Mouse (Mus musculus): Measurements from ENCODE around the gene Sco2.

The Sco2 gene

DNA sequence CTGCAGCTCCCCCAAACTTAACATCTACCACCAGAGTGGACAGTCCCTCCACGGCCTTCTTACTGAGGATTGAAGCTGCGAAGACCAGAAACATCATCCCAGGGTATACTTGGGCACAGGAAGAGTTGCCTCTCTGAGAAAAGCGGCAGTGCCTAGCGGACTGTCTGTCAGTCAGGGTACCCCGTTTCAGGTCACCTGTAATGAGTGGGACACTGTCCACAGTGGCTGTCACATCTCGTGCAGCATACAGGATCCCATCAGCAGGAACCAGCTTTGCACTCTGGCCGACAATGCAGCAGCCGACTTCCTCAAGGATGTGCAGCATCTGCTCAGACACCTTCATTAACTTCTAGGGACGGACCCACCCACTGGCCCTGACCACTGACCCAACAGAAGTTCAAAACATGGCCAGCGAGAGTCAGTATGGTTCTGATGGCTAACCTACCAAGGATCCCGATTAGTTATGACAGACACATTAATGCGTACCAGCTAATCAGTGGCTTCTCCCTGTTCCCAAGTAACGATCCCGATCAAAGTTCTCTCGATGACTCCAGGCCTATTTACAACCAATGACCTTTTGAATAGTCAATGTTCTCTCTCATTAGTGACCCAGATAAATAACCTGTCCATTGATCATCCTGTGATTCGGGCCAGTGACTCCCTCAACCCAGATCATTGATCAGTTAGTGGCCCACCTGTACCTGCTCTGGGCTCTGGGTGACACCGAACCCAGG, 1.3 kb upstream of the Sco2 start:
- in situ Hi-C loops (cut with MboI; ENCODE audit: low pct_unique_long_range_greater_than_20kb in 1 of 2, low sequenced_read_pairs in 2 of 2, unreplicated experiment in 1 of 2): no loop called here

DNA sequence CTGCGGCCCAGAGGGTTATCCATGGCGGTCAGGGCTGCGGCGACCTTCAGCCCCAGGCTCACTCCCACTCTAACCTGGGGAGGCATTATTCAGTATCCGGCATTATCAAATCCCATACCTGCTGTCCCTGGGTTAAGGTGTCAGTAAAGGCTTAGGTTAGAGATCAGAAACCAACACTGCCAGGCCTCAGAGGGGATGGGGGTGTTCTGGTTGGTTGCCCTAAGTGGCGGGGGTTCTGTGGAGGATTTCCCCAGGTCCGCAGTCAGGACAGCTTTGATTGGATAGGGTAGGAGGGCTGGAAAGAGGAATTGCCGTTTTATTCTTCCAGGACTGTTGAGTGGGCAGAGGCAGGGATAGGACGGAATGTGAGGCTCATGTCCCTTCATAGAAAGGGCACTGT, 694 bp upstream of the Sco2 start:
- in situ Hi-C loops (cut with MboI; ENCODE audit: low pct_unique_long_range_greater_than_20kb in 1 of 2, low sequenced_read_pairs in 2 of 2, unreplicated experiment in 1 of 2): no loop called here

DNA sequence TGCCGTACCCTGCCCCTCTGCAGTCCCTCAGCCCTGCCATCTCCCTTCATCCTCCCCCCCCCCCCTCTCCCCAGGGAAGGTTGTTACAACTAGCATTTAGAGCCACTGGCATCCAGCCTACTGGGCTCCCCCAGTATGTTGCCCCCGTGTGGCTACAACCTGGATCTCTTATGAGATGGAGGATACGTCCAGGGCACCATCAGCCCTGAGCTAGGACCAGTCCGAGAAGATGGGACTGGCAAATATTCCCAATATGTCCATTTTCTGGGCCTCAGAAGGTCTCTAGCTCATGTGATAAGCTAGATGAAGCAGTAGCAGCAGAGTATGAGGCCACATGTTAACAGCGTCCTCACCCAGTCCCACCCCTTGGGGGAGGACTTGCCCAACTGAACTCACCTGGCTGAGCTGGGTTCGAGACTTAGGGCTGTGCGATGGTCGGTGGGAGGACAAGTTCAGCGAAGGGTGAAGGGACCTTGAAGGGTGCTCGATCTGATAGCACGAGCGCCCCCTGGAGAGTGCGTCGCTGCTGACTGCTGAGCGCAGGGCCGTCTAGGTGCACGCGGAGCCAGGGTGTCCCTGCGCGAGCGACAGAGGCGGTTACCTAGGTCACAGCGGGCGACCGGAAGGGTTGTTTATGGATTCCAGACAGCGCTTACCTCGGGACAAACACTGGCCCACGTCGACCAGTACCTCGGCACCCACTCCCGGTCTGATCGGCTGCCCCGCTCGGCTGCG, 452 bp downstream of the Sco2 start:
- in situ Hi-C loops (cut with MboI; ENCODE audit: low pct_unique_long_range_greater_than_20kb in 1 of 2, low sequenced_read_pairs in 2 of 2, unreplicated experiment in 1 of 2): no loop called here

DNA sequence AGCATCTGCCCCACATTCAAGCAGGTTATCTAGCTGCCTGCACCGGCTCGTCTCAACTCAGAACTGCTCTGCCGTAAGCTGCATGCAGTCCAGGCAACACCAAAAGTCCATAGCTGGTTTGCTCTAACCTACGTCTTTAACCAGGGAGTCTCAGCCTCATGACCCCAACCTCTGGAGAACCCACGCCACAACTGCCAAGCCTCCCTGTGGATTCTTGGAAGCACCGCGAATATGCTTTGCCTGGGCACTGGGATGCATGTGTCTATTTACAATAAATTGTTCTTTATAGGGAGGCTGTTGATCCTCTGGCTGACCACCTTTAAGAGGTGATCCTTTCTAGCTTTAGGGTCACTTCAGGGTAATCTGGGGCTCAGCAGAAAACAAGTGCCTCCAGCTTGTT, 1.1 kb downstream of the Sco2 start:
- in situ Hi-C loops (cut with MboI; ENCODE audit: low pct_unique_long_range_greater_than_20kb in 1 of 2, low sequenced_read_pairs in 2 of 2, unreplicated experiment in 1 of 2): no loop called here

DNA sequence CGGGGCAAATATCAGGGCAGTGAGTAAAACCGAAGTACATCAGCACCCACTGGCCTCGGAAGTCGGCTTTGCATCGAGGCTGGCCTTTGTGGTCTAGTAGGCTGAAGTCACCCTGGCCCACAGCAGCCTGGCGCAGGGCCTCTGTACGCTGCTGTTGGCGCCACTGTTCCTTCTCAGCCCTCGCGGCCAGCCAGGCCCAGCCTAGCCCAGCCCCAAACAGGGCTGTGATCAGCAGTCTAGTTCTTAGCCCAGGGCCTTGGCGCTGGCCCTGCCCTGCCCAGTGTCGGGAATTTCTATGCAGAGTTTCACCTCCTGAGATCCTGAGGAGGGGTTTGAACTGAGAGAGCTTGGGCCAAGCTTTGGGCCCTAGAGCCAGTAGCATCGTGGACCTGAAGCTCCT, 1.6 kb downstream of the Sco2 start:
- in situ Hi-C loops (cut with MboI; ENCODE audit: low pct_unique_long_range_greater_than_20kb in 1 of 2, low sequenced_read_pairs in 2 of 2, unreplicated experiment in 1 of 2): no loop called here

DNA sequence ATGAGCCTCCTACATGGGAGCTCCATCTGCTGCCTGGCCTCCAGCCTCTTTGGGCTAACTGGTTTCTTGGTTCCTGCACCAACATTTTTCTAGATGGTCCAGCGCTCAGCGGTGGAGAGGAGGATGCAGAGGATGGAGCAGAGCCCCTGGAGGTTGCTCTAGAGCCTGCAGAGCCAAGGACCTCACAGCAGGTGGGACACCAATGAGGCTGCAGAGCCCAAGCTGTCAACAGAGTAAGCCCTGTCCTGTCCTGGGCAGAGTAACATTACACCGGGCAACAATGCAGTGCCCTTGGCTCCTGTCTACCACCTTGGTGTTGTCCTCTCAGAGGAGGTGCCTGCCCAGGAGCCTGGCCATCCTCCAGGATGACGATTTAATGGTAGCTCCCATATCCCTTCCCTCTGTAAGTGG, 8.5 kb downstream of the Sco2 start:
- in situ Hi-C loops (cut with MboI; ENCODE audit: low pct_unique_long_range_greater_than_20kb in 1 of 2, low sequenced_read_pairs in 2 of 2, unreplicated experiment in 1 of 2): no loop called here

DNA sequence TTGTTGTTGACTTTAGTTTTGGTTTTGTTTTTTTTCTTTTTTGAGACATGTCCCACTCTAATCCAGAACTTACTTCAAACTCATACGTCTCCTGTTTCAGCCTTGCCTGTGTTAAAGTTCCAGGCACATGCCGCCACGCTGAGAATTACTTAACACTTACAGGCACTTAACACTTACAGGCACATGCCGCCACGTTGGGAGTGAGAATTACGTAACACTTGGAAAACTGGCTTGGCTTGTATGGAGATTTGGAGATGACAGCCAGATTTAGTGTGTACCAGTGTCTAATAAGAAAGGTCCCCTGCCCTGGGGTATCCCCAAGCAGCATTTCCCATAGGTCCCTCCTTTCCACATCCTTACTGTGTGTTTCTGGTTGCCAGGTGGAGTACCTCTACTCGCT, 10.6 kb downstream of the Sco2 start:
- in situ Hi-C loops (cut with MboI; ENCODE audit: low pct_unique_long_range_greater_than_20kb in 1 of 2, low sequenced_read_pairs in 2 of 2, unreplicated experiment in 1 of 2): no loop called here

DNA sequence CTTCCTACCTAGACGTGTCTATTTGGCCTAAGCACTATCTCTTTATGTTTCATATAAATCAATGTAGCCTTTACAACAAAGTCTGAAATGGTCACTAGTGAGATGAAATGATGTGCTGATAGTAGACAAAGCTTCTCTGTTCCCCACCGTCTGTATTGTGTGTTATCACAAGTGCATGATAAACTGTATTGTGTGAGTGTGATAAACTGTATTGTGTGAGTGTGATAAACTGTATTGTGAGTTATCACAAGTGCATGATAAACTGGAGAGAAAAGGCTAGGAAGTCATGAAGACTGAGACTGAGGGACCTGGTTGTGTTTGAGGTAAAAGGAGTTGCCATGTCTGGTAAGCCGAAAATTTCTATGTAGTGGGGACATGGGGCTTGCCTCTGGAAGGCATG, 14.9 kb downstream of the Sco2 start:
- in situ Hi-C loops (cut with MboI; ENCODE audit: low pct_unique_long_range_greater_than_20kb in 1 of 2, low sequenced_read_pairs in 2 of 2, unreplicated experiment in 1 of 2): no loop called here

DNA sequence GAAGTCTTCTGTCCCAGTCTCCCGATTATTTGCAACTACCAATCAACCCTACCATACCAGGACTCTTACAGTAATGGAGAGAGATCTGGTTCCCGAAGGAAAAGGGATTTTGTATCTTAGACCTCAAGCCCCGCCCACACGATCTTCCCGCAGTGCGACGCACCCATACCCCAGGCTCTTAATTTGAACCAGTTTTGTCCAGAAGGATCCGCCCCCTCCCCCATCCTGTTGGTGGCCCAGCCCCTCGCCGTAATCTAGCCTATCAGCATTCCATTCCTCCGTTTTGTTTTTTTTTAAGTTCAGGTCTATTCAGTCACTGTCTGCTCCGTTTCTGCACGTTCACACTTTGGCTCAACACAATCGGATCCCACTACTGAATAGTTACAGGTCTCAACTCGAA, 17.3 kb downstream of the Sco2 start:
- in situ Hi-C loops (cut with MboI; ENCODE audit: low pct_unique_long_range_greater_than_20kb in 1 of 2, low sequenced_read_pairs in 2 of 2, unreplicated experiment in 1 of 2): no loop called here

DNA sequence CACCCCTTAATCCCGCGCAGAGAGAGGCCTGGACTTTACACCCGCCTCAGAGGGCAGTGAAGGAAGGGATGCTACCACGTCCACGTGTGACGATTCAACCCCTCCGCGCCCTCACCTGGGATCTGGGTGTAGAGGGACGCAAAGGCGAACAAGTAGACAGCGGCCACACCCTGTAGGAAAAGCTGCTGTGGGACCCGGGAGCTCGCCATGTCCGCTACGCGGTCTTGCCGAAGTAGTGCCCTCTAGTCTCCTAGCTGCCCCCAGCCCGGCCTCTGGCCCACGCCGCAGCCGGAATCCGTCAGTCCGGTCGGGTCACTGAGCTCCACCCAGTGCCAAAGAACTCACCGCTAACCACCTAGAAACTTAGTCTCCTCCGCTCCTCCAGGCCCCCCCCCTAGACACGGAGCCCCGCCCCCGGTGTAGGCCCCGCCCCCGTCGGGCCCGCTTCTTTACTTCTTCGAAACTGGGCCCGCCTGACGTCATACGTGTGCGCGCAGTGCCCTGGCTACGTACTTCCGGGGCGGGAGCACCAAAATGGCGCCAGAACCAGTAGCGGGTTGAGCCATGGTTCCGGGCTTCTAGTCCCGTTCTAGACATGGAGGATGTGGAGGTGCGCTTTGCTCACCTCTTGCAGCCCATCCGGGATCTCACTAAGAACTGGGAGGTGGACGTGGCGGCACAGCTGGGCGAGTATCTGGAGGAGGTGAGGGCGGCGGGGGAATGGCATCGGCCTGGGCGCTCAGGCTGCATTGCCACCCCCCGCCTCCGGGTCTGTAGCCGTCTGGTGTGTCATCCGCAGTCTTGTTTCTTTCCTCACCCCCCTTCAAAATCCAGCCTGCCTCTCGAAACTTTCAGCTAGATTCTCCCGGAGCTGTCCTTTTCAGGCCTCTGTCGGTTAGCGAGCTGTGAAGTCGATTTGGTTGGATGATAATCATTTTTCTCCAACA, 18.1 kb downstream of the Sco2 start, which contains the start of the genes Lmf2 and Ncaph2:
Gene Lmf2, minus strand, starts transcription at position 419 of the 947 bp plus-strand sequence.
Gene Ncaph2, plus strand, starts transcription at position 479 of the 947 bp plus-strand sequence.
- in situ Hi-C loops (cut with MboI; ENCODE audit: low pct_unique_long_range_greater_than_20kb in 1 of 2, low sequenced_read_pairs in 2 of 2, unreplicated experiment in 1 of 2): no loop called here

DNA sequence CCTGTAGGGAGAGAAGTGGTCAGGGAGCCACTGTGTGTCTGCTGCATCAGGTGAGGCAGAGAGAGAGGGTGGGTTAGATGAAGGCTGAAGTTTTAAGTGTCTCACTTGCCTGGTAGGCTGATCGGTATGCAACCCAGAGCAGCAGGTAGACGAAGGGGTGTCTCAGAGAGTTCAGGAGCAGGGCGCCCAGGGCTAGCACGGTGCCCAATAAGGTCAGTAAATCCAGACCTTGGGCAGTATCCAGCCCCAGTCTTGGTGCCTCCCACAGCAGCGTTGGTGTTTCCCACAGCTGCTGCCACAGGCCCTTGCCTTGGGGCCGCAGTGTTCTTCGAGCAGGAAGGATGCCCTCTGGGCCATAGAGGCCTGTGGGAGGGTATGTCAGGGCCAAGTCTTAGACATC, 19.2 kb downstream of the Sco2 start:
- in situ Hi-C loops (cut with MboI; ENCODE audit: low pct_unique_long_range_greater_than_20kb in 1 of 2, low sequenced_read_pairs in 2 of 2, unreplicated experiment in 1 of 2): no loop called here

DNA sequence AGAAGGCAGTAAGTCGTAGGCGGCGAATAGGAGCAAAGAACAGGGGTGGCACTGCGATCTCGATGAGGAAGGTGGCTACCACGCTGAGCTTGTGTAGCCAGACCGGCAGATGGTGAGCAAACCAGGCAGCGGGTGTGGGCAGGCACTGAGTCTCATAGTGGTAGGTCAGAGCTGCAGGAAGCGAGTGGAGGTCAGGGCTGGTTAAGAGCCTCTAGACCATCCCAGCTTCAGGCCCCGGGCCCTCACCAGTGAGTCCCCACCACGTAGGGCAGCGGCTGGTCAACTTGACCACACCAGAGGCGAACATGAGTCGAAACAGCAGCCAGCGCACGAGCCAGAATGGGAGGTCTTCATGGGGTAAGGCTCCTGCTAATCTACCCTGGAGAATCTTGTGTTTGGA, 19.8 kb downstream of the Sco2 start:
- in situ Hi-C loops (cut with MboI; ENCODE audit: low pct_unique_long_range_greater_than_20kb in 1 of 2, low sequenced_read_pairs in 2 of 2, unreplicated experiment in 1 of 2): no loop called here

DNA sequence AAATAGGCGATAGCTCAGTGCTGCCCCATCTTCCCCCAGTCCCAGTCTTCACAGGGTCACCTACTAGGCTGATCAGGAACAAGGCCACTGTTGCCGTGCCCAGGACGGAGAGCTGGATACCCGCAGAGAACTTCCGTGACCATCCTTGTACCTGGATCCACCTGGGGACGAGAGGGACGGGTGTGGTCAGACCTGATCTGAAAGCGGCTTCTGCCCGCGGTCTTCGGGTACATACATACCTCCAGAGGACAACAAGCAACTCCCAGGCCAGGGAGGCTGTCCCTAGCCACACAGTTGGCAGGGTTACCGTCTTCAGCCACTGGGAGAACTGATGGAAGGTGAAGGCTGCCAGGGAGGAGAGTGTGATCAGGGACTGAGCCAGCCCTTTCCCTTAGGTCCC, 20.9 kb downstream of the Sco2 start:
- in situ Hi-C loops (cut with MboI; ENCODE audit: low pct_unique_long_range_greater_than_20kb in 1 of 2, low sequenced_read_pairs in 2 of 2, unreplicated experiment in 1 of 2): no loop called here

DNA sequence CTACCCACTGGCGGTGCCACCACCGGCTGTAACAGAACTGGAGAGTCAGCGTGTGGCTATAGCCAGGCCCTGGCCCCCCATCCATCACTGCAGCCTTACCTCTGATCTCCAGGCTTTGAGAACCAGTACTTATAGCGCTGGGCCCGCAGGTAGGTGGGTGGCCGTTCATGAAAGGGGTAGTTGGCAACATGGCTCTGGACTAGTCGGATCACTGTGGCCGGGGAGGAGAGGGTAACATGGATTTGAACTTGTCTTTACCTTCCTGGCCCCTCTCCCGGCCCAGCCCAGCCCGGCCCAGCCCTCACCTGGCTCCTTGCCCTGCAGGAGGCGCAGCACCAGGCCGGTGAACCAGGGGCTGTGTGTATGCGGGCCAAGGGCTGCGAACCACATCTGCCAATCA, 21.6 kb downstream of the Sco2 start:
- in situ Hi-C loops (cut with MboI; ENCODE audit: low pct_unique_long_range_greater_than_20kb in 1 of 2, low sequenced_read_pairs in 2 of 2, unreplicated experiment in 1 of 2): no loop called here

DNA sequence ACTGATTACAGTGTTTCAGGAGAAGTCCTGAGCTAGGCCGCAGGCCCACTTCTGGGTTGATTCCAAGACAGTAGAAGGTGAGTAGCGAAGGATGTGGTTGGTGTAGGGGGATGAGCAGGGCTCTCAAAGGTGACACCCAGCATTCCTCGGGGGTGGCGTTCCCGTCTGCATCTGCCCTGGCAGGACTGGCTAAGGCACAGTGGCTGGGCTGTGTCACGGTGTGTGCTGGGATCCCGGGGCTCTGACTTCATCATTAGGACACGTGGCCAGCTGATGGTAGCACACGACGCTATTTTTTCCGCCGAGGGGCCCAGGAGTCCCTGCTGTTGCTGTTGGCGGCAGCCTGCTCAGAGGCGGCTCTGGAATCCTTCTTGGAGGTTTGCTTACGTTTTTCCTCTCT, 22.3 kb downstream of the Sco2 start:
- in situ Hi-C loops (cut with MboI; ENCODE audit: low pct_unique_long_range_greater_than_20kb in 1 of 2, low sequenced_read_pairs in 2 of 2, unreplicated experiment in 1 of 2): no loop called here

DNA sequence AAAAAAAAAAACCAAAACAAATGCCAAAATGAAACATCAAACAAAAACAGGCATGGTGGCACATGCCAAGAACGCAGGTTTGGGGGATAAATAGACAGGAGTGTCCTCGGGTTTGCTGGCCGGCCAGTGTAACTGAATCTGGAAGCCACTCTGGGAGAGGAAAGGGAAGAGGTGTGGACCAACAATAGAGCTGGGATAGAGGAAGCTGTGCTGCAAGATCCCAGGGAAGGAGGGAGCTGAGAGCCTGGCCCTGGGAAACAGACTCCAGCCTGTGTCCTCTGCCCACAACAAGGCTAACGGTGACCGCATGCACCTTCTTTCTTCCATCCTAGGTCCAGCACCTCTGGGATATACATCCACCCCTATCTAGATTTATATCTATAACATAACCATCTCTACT, 23.2 kb downstream of the Sco2 start:
- in situ Hi-C loops (cut with MboI; ENCODE audit: low pct_unique_long_range_greater_than_20kb in 1 of 2, low sequenced_read_pairs in 2 of 2, unreplicated experiment in 1 of 2): no loop called here

DNA sequence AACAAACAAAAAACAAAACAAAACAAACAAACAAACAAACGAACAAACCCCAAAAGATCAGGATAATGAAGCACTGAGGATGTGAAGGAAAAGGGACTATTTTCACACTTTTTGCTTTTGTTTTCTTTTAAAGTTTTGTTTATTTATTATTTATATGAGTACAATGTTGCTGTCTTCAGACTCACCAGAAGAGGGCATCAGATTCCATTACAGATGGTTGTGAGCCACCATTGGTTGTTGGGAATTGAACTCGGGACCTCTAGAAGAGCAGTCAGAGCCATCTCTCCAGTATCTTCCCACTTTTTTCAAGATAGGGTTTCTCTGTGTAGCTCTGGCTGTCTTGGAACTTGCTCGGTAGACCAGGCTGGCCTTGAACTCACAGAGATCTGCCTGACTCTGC, 30.3 kb downstream of the Sco2 start:
- in situ Hi-C loops (cut with MboI; ENCODE audit: low pct_unique_long_range_greater_than_20kb in 1 of 2, low sequenced_read_pairs in 2 of 2, unreplicated experiment in 1 of 2): no loop called here

DNA sequence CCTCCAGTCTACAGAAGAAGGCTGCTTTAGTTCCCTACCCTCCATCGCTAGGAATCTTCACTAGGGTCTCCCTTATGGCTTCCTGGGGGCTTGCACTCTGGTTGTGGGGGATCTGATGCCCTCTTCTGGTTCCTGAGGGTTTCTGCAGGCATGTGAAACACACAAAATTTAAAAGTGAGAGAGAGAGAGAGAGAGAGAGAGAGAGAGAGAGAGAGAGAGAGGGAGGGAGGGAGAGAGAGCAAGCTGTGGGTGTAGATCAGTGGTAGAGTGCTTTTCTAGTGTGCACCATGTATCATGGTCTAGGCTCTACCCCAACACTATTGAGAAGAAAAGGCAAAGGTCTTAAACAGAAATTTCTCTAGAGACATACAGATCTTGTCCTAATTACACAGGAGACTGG, 32.0 kb downstream of the Sco2 start:
- in situ Hi-C loops (cut with MboI; ENCODE audit: low pct_unique_long_range_greater_than_20kb in 1 of 2, low sequenced_read_pairs in 2 of 2, unreplicated experiment in 1 of 2): no loop called here

DNA sequence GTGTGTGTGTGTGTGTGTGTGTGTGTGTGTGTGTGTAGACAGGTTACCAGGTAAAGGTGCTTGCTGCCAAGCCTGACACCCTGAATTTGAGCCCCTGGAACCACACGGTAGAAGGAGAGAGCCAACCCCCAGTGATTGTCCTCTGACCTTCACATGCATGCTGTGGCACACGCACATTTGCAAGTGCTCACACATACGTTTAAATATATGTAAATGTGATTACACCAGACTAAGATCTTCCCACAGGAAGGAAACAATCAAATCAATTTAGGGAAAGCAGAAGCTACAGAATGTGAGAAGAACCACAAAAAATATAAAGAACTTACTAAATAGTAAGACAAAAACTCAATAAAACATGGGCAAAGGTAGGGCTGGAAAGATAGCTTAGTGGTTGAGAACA, 33.5 kb downstream of the Sco2 start:
- in situ Hi-C loops (cut with MboI; ENCODE audit: low pct_unique_long_range_greater_than_20kb in 1 of 2, low sequenced_read_pairs in 2 of 2, unreplicated experiment in 1 of 2): no loop called here
